Mouse (Mus musculus) liver, adult 2 months (tissue): ENCODE measurements at regions not wholly inside any gene's neighbourhood (a gene's known extent, or its start where the extent isn't known, plus 50 kb on each side); places are given as distances from the start of the nearest gene placed in this dataset.
"Not testable (repeated sequence)": the region's sequence is repeated elsewhere in the genome, so short reads cannot be mapped to it uniquely, and the experiment has no call there.

ENCODE experiments used
- DNase-seq: peaks from one replicate; pipeline ENCODE4 v3.0.0-alpha.2; 2011; ENCODE audit warnings: low read depth, low spot score; ENCODE audit errors: extremely low read depth
- H3K27ac ChIP-seq: fragments of 200-500 bp; replicated peaks from 2 replicates; pipeline ENCODE4 v1.5.1; 2012; ENCODE audit warnings: low read depth, mild to moderate bottlenecking, control low read depth, inconsistent platforms, low read length; ENCODE audit not compliant: insufficient read depth
- H3K27me3 ChIP-seq: fragments of 200-500 bp; 2 replicates; pipeline ENCODE4 v1.6.1; 2012; ENCODE audit warnings: mild to moderate bottlenecking, moderate library complexity, low read length, inconsistent platforms; ENCODE audit not compliant: control insufficient read depth, insufficient read depth
- H3K36me3 ChIP-seq: fragments of 200-500 bp; 2 replicates; pipeline ENCODE4 v1.6.1; 2012; ENCODE audit warnings: low read length, inconsistent platforms; ENCODE audit not compliant: control insufficient read depth, insufficient read depth
- H3K4me1 ChIP-seq: fragments of 200-500 bp; 2 replicates; pipeline ENCODE4 v1.6.1; 2011; ENCODE audit warnings: low read length; ENCODE audit not compliant: control insufficient read depth, insufficient read depth
- H3K4me3 ChIP-seq: fragments of 200-500 bp; 2 replicates; pipeline ENCODE4 v1.5.1; 2011; ENCODE audit warnings: low read depth, mild to moderate bottlenecking, control low read depth, low read length, moderate library complexity; ENCODE audit not compliant: insufficient read depth
- H3K79me2 ChIP-seq: fragments of 200-500 bp; 2 replicates; pipeline ENCODE4 v1.6.1; 2012; ENCODE audit warnings: inconsistent platforms, mild to moderate bottlenecking, low read length, moderate library complexity; ENCODE audit not compliant: control insufficient read depth, insufficient read depth
- H3K9ac ChIP-seq: fragments of 200-500 bp; 2 replicates; pipeline ENCODE4 v1.6.1; 2012; ENCODE audit warnings: low read depth, mild to moderate bottlenecking, control low read depth, inconsistent platforms, low read length
- CTCF ChIP-seq: fragments of 200-500 bp; IDR thresholded peaks from 2 replicates; pipeline ENCODE4 v1.5.1; 2011; ENCODE audit warnings: low read depth, low read length, control low read depth
- POLR2A ChIP-seq: fragments of 200-500 bp; IDR thresholded peaks from 2 replicates; pipeline ENCODE4 v1.6.1; 2011; ENCODE audit warnings: low read length, control low read depth; ENCODE audit not compliant: insufficient read depth; ENCODE audit errors: extremely low read depth
- WGBS: fragments of 180-500 bp; shearing (Covaris S2); methylation state at CpG from one replicate; pipeline ENCODE4 v1.1.7; 2018; 5-methylcytosine and 5-hydroxymethylcytosine counted together

DNA sequence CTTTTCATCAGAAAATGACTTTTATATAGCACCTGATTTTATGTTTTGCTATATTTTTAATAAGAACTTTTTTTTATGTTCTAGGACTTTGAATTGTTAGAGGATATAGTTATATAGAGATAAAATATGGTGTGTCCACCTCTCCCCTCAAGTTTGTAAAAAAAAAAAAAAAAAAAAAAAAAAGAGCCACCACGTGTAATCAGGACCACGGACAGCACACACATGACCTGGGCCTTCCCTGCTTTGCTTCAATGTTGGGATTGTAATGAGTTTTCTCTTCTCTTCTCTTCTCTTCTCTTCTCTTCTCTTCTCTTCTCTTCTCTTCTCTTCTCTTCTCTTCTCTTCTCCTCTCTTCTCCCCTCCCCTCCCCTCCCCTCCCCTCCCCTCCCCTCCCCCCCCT lies 78.5 kb downstream of the 1700010I14Rik start:
- WGBS, result 16% methylated on average over 2 of the region's 2 CpGs
- H3K27me3 ChIP-seq, result not testable (repeated sequence)

DNA sequence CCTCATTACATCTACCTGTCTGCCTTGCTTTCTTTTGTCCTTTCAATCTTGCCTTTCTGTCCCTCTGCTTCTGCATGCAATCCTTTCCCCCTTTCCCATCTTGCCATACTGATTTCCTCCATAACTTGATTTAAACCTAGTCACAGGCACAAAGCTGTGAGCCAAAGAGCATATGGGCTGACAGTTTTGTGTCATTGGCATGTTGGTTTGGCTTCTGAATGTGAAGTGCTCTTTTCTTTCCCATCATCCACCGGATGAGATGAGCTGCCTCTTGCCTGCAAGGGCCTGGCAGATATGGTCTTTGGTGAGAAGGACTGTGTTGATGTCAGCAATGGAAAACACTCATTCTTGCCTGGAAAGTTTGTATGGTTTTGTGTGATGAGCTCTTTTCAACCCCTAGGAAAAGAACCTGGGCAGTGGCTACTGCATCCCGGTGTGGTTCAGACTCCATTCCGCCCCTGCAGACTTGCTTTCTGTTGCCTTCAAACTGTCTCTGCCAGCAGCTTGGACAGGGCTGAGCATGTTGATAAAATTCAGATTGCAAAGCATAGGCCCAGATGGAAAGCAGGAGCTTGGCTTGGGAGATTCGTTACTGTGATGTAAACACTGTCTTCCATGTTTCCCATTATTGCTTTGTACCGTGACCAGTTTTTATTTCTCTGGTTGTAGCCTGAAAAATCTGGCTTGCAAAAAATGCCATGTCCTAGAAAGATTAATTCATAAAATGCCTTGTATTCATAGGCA lies 80.9 kb downstream of the 1700010I14Rik start:
- H3K9ac ChIP-seq, result no peak overlapping the region
- H3K36me3 ChIP-seq, result no peaks in the 10 kb centered on the region
- H3K27ac ChIP-seq, result no peak overlapping the region
- H3K79me2 ChIP-seq, result no peaks in the 10 kb centered on the region
- no peak for TF ChIP-seq CTCF
- no peak for TF ChIP-seq POLR2A
- no peaks in the 10 kb centered on the region for H3K27me3 ChIP-seq
- WGBS, result 85% methylated on average over 5 of the region's 5 CpGs
- H3K4me3 ChIP-seq, result no peak overlapping the region
- DNase-seq, result no peak
- H3K4me1 ChIP-seq, result no peaks in the 10 kb centered on the region

More for the DNA sequence above, 78.5 kb downstream of the 1700010I14Rik start:
- not testable (repeated sequence) for H3K27ac ChIP-seq, H3K4me1 ChIP-seq, H3K36me3 ChIP-seq, DNase-seq, H3K4me3 ChIP-seq, H3K9ac ChIP-seq, H3K79me2 ChIP-seq

DNA sequence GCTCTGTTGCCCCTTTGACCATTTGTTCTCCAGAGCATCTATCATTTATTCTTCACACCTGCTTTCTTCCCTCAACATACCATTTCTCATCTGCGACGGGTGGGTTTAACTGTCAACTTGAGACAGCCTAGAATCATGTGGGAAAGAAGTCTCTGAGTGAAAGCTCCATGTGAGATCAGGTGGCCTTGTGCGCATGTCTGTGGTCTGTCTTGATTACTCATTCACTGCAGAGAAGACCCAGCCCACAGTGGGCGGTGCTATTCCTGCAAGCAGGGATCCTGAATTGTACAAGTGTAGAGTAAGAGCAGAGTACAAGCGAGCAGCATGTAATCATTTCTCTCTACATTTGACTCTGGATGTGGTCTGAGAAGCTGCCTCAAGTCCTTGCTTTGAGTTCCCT lies 95.5 kb downstream of the 1700010I14Rik start:
- Histone ChIP-seq H3K79me2 (no peaks in the 10 kb centered on the region), H3K36me3 (no peaks in the 10 kb centered on the region), H3K4me3 (no peak overlapping the region), H3K4me1 (no peaks in the 10 kb centered on the region), H3K9ac (no peak overlapping the region), H3K27ac (no peak overlapping the region), H3K27me3 (no peaks in the 10 kb centered on the region)
- TF ChIP-seq CTCF (no peak), POLR2A (no peak)
- DNase-seq, result no peak
- 84% methylated on average over 5 of the region's 5 CpGs for WGBS

DNA sequence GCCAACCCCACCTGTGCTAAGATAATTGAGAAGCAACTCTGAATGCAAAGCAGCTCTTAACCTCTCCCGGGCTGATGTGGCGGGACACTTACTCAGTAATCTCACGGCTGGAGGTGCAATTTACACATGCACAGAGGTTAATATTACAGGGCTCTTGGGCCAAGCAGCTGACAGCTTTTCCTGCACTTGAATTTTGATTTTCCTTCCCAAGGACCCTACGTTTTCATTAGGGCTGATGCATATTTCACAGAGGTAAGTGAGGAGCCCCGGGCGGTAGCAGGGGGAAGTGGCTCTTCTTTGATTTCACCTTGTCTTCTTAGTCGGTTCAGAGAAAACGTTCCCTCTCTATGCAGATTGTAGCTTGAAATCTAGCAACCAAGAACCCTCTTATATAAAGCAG lies 139.7 kb downstream of the 1700010I14Rik start:
- WGBS, result 65% methylated on average over 8 of the region's 8 CpGs
- H3K79me2 ChIP-seq, result no peaks in the 10 kb centered on the region
- no peak overlapping the region for H3K4me3 ChIP-seq
- no peak for DNase-seq
- no peak overlapping the region for H3K27ac ChIP-seq
- no peaks in the 10 kb centered on the region for H3K4me1 ChIP-seq
- H3K27me3 ChIP-seq, result no peaks in the 10 kb centered on the region
- no peaks in the 10 kb centered on the region for H3K36me3 ChIP-seq
- TF ChIP-seq CTCF, result no peak
- no peak for TF ChIP-seq POLR2A
- H3K9ac ChIP-seq, result no peak overlapping the region

DNA sequence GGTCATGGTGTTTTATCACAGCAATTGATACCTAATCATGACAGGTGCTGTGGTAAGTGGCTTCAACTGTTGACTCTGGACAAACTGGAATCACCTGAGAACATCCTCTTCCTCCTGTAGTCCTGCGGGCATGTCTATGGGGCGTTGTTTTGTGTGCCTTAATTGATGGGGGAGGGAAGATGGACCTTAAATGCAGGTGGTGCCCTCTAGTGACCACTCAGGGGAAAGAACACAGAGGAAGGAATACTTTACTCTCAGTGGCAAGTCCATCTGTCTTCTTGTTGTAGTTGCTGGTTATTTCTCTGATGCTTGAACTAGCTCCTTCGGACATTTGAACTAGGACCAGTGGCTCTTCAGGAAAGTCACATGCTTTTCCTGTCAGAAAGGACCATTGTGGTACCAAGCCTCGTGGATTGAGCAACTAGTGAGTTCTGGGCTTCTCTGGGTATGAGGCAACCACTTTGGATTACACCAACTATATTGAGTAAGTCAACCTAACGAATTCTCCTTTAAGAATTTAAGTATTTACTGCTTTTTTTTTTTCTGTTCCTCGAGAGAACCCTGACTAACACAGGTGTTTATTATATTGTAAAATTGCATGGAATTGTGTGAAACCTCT lies 157.6 kb downstream of the 1700010I14Rik start:
- Histone ChIP-seq H3K4me3 (no peak overlapping the region), H3K79me2 (no peaks in the 10 kb centered on the region), H3K4me1 (no peaks in the 10 kb centered on the region), H3K36me3 (no peaks in the 10 kb centered on the region), H3K27me3 (no peaks in the 10 kb centered on the region), H3K27ac (no peak overlapping the region), H3K9ac (no peak overlapping the region)
- 48% methylated on average over 6 of the region's 6 CpGs for WGBS
- DNase-seq, result peak; percentile 5
- TF ChIP-seq CTCF (no peak), POLR2A (no peak)

DNA sequence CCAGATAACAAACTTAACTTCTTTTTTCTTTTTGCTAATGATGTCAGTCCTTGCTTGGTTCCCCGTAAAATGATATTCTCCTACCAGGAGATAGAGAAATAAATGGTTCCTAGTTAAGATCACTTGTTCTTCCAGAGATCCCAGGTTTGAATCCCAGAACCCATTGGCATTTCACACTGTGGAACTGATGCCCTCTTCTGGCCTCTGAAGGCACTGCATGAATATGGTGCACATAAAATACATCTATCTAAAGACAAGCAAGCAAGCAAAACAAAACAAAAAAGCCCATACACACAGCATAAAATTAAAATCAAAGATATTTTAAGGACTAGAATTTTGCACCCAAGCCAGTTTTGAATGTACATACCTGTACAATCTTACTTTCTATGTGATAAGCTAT lies 162.5 kb downstream of the 1700010I14Rik start:
- no peaks in the 10 kb centered on the region; the same call in 1 of the 2 replicates for H3K27me3 ChIP-seq
- no peak for TF ChIP-seq CTCF
- no peak for TF ChIP-seq POLR2A
- no peak overlapping the region for H3K27ac ChIP-seq

More for the DNA sequence above, 162.5 kb downstream of the 1700010I14Rik start:
- no peak overlapping the region for H3K4me3 ChIP-seq
- 91% methylated on average over 1 of the region's 1 CpGs for WGBS
- DNase-seq, result no peak
- H3K79me2 ChIP-seq, result no peaks in the 10 kb centered on the region
- H3K36me3 ChIP-seq, result no peaks in the 10 kb centered on the region
- H3K4me1 ChIP-seq, result no peaks in the 10 kb centered on the region
- H3K9ac ChIP-seq, result no peak overlapping the region
